Mouse (Mus musculus) urinary bladder, postnatal 25 days (tissue): ENCODE data around the gene Gm11938.

Source experiments
- DNase-seq: peaks from one replicate; pipeline ENCODE4 v3.0.0; 2022; ENCODE audit warnings: low spot score

Gm11938 gene

GRCm38 (mm10) chr11:99573164-99573563, 29.9 kb downstream of the Gm11938 start:
- no peak for DNase-seq

- DNase-seq = no peak
Observed at GRCm38 (mm10) chr11:99566530-99566929, 36.6 kb downstream of the Gm11938 start, which contains the start of gene Krtap3-1. Krtap3-1 (minus strand) TSS chr11:99566630.

- DNase-seq = no peak
Observed at GRCm38 (mm10) chr11:99562580-99562979, 40.5 kb downstream of the Gm11938 start.

GRCm38 (mm10) chr11:99559366-99559765, 43.7 kb downstream of the Gm11938 start, which contains the start of gene Gm11939:
Gm11939 (minus strand) TSS chr11:99559466.
- no peak for DNase-seq

GRCm38 (mm10) chr11:99557976-99558745, 44.9 kb downstream of the Gm11938 start:
- no peak for DNase-seq

GRCm38 (mm10) chr11:99556753-99557152, 46.4 kb downstream of the Gm11938 start, which contains the start of gene Krtap3-2:
Krtap3-2 (minus strand) TSS chr11:99556853.
- no peak for DNase-seq

GRCm38 (mm10) chr11:99556195-99556594, 46.9 kb downstream of the Gm11938 start:
- DNase-seq = no peak
